Mouse (Mus musculus): ENCODE results near the gene Hpf1. TPM values are rescaled to one million over a fixed set of nuclear protein-coding genes. Genes with fewer than 3 reads are reported as not detected.

Hpf1 gene
- polyA plus RNA-seq, 1 experiment, result 1.2 TPM

DNA sequence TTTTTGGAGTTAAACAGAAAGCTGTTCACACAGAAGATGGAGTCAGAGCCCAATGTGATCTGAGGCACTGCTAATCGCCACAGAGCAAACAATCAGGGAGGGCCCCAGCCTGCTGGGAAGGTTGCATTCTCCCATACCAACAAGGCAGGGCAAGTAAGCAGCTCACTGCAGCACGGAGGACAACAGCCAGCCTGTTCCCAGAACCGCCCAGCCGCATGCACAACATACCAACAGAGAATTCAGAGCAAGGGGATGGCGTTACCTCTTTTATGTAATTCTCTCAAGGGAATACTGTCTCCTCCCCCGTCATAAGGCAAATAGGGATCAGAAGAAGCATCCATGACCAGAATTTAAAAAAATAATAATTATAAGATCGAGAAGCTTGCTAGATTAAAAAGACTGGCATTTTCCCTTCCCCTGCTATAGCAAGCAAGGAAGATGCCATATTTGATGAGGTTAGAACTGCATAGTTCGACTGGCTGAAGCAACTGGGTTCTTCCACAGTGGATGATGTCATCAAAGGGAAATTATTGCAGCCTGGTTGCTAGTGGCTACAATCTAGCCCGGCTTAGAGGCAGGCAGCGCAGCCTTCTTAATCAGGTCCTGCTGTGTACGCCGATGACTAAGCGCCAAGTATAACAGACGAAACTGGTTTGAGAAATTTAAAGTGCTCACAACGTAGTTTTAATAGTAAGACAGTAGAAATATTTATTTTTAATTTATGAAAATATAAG is 64.2 kb downstream of the Hpf1 start:
- Histone ChIP-seq H3K4me3 (ENCODE audit: low read depth, low read length) (peak overlapping the region; percentile 48), H3K4me1 (ENCODE audit: control insufficient read depth, insufficient read depth, insufficient read length, low read length) (peaks cover 17% of the 10 kb centered on the region), H3K36me3 (ENCODE audit: control insufficient read depth, insufficient read depth, low read length) (no peaks in the 10 kb centered on the region), H3K27ac (ENCODE audit: insufficient read depth, low read depth, low read length) (peak overlapping the region; percentile 78), H3K27me3 (ENCODE audit: control insufficient read depth, insufficient read depth, low read length) (no peaks in the 10 kb centered on the region)
- 10% methylated on average over 15 of the region's 15 CpGs for WGBS
- TF ChIP-seq CTCF (IDR thresholded peaks at IDR 0.05; ENCODE audit: extremely low read depth, insufficient read length, insufficient replicate concordance, low read depth, low read length), result no peak
- TF ChIP-seq POLR2A (IDR thresholded peaks at IDR 0.05; ENCODE audit: low read depth, low read length), result no peak

DNA sequence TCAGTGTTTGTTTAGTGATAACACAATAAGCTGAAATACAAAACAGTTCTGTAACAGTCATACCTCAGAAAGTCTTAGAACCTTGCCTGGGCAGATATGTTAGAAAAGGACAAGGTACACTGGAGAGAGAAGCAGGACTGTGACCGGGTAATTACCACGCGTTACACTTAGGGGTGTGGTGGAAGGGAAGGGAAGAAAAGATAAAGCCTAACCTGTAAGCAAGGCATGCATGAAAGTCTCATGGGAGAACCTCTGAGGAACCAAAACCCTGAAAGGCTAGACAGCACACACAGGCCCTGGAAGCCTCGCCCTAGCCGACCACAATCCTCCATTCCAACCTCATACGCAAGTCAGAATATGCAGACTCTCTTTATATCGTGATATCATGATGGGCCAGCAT is 66.6 kb downstream of the Hpf1 start:
- peaks cover 12% of the 10 kb centered on the region for H3K4me1 ChIP-seq (ENCODE audit: control insufficient read depth, insufficient read depth, insufficient read length, low read length)
- H3K36me3 ChIP-seq (ENCODE audit: control insufficient read depth, insufficient read depth, low read length), result no peaks in the 10 kb centered on the region
- TF ChIP-seq POLR2A (IDR thresholded peaks at IDR 0.05; ENCODE audit: low read depth, low read length) (no peak), CTCF (IDR thresholded peaks at IDR 0.05; ENCODE audit: extremely low read depth, insufficient read length, insufficient replicate concordance, low read depth, low read length) (no peak)
- H3K4me3 ChIP-seq (ENCODE audit: low read depth, low read length), result no peak overlapping the region
- 33% methylated on average over 7 of the region's 7 CpGs for WGBS
- H3K27me3 ChIP-seq (ENCODE audit: control insufficient read depth, insufficient read depth, low read length), result no peaks in the 10 kb centered on the region
- H3K27ac ChIP-seq (ENCODE audit: insufficient read depth, low read depth, low read length), result peak overlapping the region; percentile 89

Other genes with a start within 250 kb of the Hpf1 start
- 6.8 and 9.3 TPM in 2 replicates for gene Clcn3, start 92.9 kb downstream of the Hpf1 start, polyA plus RNA-seq (2012; rRNA removed)
- gene Nek1, start 102.8 kb downstream of the Hpf1 start, polyA plus RNA-seq (2012; rRNA removed), result 1.8 and 2.9 TPM in 2 replicates

All from small intestine, adult 2 months (tissue).